Mouse (Mus musculus) cerebellum, adult 2 months (tissue): ENCODE data around the gene Erc1.

ENCODE experiments used
- CTCF ChIP-seq: fragments of 200-500 bp; IDR thresholded peaks from 2 replicates; pipeline ENCODE4 v1.5.1; 2011; ENCODE audit warnings: low read depth, mild to moderate bottlenecking, control low read depth, low read length, moderate library complexity, borderline replicate concordance; ENCODE audit not compliant: insufficient read depth
- POLR2A ChIP-seq: fragments of 200-500 bp; IDR thresholded peaks from 2 replicates; pipeline ENCODE4 v1.6.1; 2011; ENCODE audit warnings: low read length, control low read depth, borderline replicate concordance; ENCODE audit not compliant: insufficient read depth

GRCm38 (mm10) chr6:119601379-119601778, 246.6 kb downstream of the Erc1 start:
- TF ChIP-seq CTCF = no peak
- no peak for TF ChIP-seq POLR2A
